Mouse (Mus musculus) spleen, adult 2 months (tissue): Measurements from ENCODE around the gene Tbr1. TPM values are rescaled to one million over a fixed set of nuclear protein-coding genes. Genes with fewer than 3 reads are reported as not detected.

Source experiments
- DNase-seq, 2 experiments: peaks; one replicate each; pipeline versions ENCODE4 v3.0.0 to v3.0.0-alpha.2; 2012 to 2021; ENCODE audit warnings: low spot score in 2 of 2, low read depth in 1 of 2
- H3K27ac ChIP-seq: fragments of 200-500 bp; 2 replicates; pipeline ENCODE4 v1.5.1; 2012; ENCODE audit warnings: low read length, inconsistent platforms; ENCODE audit not compliant: insufficient read depth
- H3K27me3 ChIP-seq: fragments of 200-500 bp; 2 replicates; pipeline ENCODE4 v1.6.1; 2012; ENCODE audit warnings: mild to moderate bottlenecking, moderate library complexity, low read length, inconsistent platforms; ENCODE audit not compliant: control insufficient read depth, insufficient read depth
- H3K36me3 ChIP-seq: fragments of 200-500 bp; 2 replicates; pipeline ENCODE4 v1.6.1; 2012; ENCODE audit warnings: mild to moderate bottlenecking, low read length, inconsistent platforms; ENCODE audit not compliant: control insufficient read depth, insufficient read depth
- H3K4me1 ChIP-seq: fragments of 200-500 bp; 2 replicates; pipeline ENCODE4 v1.6.1; 2011; ENCODE audit warnings: inconsistent platforms; ENCODE audit not compliant: control insufficient read depth, insufficient read depth, insufficient read length
- H3K4me3 ChIP-seq: fragments of 200-500 bp; 2 replicates; pipeline ENCODE4 v1.5.1; 2011; ENCODE audit warnings: mild to moderate bottlenecking, inconsistent platforms; ENCODE audit not compliant: insufficient read depth, insufficient read length; ENCODE audit errors: extremely low read depth
- CTCF ChIP-seq: fragments of 200-500 bp; IDR thresholded peaks from 2 replicates; pipeline ENCODE4 v1.5.1; 2011; ENCODE audit warnings: mild to moderate bottlenecking, inconsistent platforms; ENCODE audit not compliant: insufficient read depth, insufficient read length, insufficient replicate concordance; ENCODE audit errors: extremely low read depth
- POLR2A ChIP-seq: fragments of 200-500 bp; IDR thresholded peaks from 2 replicates; pipeline ENCODE4 v1.6.1; 2011; ENCODE audit warnings: low read depth, low read length, inconsistent platforms
- WGBS: fragments of 180-500 bp; shearing (Covaris S2); methylation state at CpG from one replicate; pipeline ENCODE4 v1.1.7; 2018; 5-methylcytosine and 5-hydroxymethylcytosine counted together
- polyA plus RNA-seq: library from polyadenylated mRNA; depleted of rRNA; stranded (reverse); fragments of >200 nt; gene quantifications from 2 replicates; pipeline ENCODE4 v1.2.3, GENCODE M21; 2012

Tbr1 gene
- polyA plus RNA-seq, 1 experiment: 0.11 TPM

- WGBS: 8% methylated on average over 3 of the region's 3 CpGs
- DNase-seq: no peak
- H3K27me3 ChIP-seq: peaks cover 44% of the 10 kb centered on the region
- TF ChIP-seq CTCF (no peak), POLR2A (no peak)
- H3K36me3 ChIP-seq: no peaks in the 10 kb centered on the region
- H3K27ac ChIP-seq: no peak overlapping the region
- peaks cover 20% of the 10 kb centered on the region for H3K4me1 ChIP-seq
- H3K4me3 ChIP-seq: no peak overlapping the region
Observed at GRCm38 (mm10) chr2:61806346-61806825, 3.7 kb downstream of the Tbr1 start.

GRCm38 (mm10) chr2:61807151-61807550 lies 4.4 kb downstream of the Tbr1 start:
- Histone ChIP-seq H3K27me3 (peaks cover 52% of the 10 kb centered on the region), H3K4me1 (peaks cover 28% of the 10 kb centered on the region), H3K36me3 (no peaks in the 10 kb centered on the region), H3K4me3 (peak overlapping the region; percentile 28; the same call in 1 of the 2 replicates), H3K27ac (no peak overlapping the region)
- TF ChIP-seq CTCF (no peak), POLR2A (no peak)
- peak in 1 of 2 experiments; percentile 14 for DNase-seq
- WGBS: 3% methylated on average over 22 of the region's 22 CpGs

GRCm38 (mm10) chr2:61807781-61808180 lies 5.1 kb downstream of the Tbr1 start:
- no peaks in the 10 kb centered on the region for H3K36me3 ChIP-seq
- H3K27ac ChIP-seq: no peak overlapping the region
- TF ChIP-seq CTCF: no peak
- no peak for TF ChIP-seq POLR2A
- no peak overlapping the region for H3K4me3 ChIP-seq
- peaks cover 54% of the 10 kb centered on the region for H3K27me3 ChIP-seq
- WGBS: 35% methylated on average over 2 of the region's 2 CpGs
- peaks cover 29% of the 10 kb centered on the region for H3K4me1 ChIP-seq
- no peak for DNase-seq

- TF ChIP-seq CTCF: no peak
- no peak for TF ChIP-seq POLR2A
- no peak overlapping the region for H3K4me3 ChIP-seq
- no peak overlapping the region for H3K27ac ChIP-seq
- peaks cover 52% of the 10 kb centered on the region for H3K27me3 ChIP-seq
- 5% methylated on average over 6 of the region's 6 CpGs for WGBS
- H3K4me1 ChIP-seq: peaks cover 29% of the 10 kb centered on the region
- H3K36me3 ChIP-seq: no peaks in the 10 kb centered on the region
- DNase-seq: no peak
Observed at GRCm38 (mm10) chr2:61808776-61809175, 6.0 kb downstream of the Tbr1 start.

GRCm38 (mm10) chr2:61809381-61809780 lies 6.7 kb downstream of the Tbr1 start:
- H3K27ac ChIP-seq: no peak overlapping the region
- DNase-seq: no peak
- no peaks in the 10 kb centered on the region for H3K36me3 ChIP-seq
- H3K27me3 ChIP-seq: peaks cover 56% of the 10 kb centered on the region
- no peak overlapping the region for H3K4me3 ChIP-seq
- TF ChIP-seq CTCF (no peak), POLR2A (no peak)
- peaks cover 29% of the 10 kb centered on the region for H3K4me1 ChIP-seq
- WGBS: 10% methylated on average over 1 of the region's 1 CpGs

GRCm38 (mm10) chr2:61810751-61811150 lies 8.0 kb downstream of the Tbr1 start:
- Histone ChIP-seq H3K27me3 (peaks cover 56% of the 10 kb centered on the region), H3K27ac (no peak overlapping the region), H3K36me3 (no peaks in the 10 kb centered on the region), H3K4me3 (no peak overlapping the region), H3K4me1 (peaks cover 17% of the 10 kb centered on the region)
- no peak for DNase-seq
- TF ChIP-seq POLR2A (no peak), CTCF (no peak)
- 50% methylated on average over 4 of the region's 4 CpGs for WGBS

GRCm38 (mm10) chr2:61811163-61811506 lies 8.4 kb downstream of the Tbr1 start:
- no peak overlapping the region for H3K27ac ChIP-seq
- H3K4me3 ChIP-seq: no peak overlapping the region
- H3K4me1 ChIP-seq: peaks cover 17% of the 10 kb centered on the region
- 27% methylated on average over 8 of the region's 8 CpGs for WGBS
- no peaks in the 10 kb centered on the region for H3K36me3 ChIP-seq
- DNase-seq: no peak
- peaks cover 59% of the 10 kb centered on the region for H3K27me3 ChIP-seq
- no peak for TF ChIP-seq POLR2A
- no peak for TF ChIP-seq CTCF
